Mouse (Mus musculus) monocyte, adult 2 months (primary cell): Measurements from ENCODE around the gene Sgo2a.
"Not testable (repeated sequence)": the region's sequence is repeated elsewhere in the genome, so short reads cannot be mapped to it uniquely, and the experiment has no call there.

ENCODE experiments used
- DNase-seq, 2 experiments: peaks; one replicate each; pipeline ENCODE4 v3.0.0; 2022; ENCODE audit warnings: low spot score in 2 of 2, low read depth in 1 of 2

Gene Sgo2a

DNA sequence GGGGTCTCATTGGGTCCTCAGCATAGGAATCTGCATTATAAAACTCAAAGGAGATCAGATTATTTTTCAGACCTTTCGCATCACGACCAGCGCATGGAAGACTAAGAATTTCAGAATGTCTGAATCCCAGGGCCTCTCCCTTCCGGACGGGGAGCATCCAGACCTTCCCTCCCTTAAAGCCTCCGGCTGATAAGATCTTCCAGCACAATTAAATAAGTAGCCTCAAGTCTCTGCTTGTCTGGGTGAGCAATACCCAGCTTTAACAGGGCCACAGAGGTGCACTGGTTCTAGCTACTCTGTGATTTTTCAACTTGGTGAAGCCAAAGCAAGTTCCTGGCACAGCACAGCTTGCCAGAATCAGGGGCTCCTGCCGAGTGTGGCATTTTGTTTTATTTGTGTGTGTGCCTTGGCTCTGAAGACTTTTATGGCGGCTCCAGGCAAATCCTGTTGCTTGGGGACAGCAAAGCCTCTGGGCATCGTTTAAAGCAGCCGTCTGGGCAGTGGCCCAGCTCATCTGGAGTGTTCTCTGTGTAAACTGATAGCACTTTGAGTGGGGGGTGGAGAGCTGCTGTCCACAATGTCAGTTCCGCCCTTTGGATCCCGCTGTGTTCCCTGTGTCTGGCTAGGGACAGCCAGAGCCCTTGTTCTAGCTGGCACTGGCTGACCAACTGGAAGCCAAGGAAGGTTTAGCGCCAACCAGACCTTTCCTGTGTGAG is 34.5 kb downstream of the Sgo2a start:
- DNase-seq: no peak

DNA sequence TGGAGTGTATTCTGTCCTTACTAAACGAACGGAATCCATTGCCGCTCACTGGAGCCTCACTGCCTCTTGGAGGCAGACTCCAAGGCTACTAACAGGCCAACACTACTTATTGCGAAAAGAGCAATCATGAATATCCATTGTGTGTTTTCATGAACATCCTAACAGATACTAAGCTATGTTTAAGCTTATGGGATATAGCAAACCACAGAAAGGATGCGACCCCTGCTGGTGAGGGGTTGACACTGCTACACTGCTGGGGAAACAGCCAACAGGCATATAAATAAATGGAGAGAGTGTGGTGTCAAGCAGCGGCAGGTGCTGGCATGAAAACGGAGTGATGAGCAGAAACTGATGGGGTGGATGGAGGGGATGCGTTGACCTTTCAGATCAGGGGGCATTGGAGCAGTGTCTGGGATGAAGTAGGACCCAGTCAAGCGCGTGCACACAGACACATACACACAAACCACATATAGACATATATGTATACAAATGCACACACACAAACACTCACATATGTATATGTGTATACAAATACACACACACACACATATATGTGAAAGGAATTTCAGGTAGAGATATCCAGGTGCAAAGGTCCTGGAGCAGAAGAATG is 35.5 kb downstream of the Sgo2a start:
- DNase-seq: peak in 1 of 2 experiments; percentile 23

DNA sequence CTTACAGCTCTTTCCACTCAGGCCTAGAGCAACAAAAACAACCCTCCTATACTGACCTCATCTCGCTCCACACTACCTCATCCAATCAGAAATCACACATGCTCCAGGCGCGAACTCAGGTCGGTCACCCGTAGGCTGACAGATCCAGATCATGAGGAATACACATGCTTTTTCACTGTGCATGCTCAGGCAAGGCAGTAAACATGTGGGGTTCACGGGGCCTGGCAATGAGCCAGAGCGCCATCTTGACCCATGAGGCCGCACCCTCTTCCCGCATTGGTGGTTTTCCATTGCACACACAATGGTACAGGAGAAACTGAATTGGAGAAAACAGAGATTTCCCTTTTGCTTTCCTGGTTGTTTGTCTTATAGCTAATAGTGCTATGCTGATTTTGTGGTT is 41.5 kb downstream of the Sgo2a start:
- DNase-seq: not testable (repeated sequence)

DNA sequence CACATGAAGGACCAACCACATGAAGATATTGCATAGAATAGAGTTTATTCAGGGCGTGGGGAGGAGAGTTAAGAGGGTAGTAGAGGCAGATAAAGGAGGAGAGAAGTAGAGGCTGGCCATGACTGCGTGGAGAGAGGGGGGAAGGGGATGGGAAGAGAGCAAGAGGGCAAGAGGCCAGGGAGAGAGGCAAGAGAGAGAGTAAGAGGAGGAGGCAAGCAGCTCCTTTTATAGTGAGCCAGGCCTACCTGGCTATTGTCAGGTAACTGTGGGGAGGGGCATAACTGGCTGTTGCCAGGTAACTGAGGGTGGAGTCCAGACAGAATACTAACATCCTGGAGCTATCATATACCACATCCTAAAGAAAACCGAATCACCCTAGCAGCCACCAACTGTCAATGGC is 49.3 kb downstream of the Sgo2a start:
- no peak for DNase-seq

DNA sequence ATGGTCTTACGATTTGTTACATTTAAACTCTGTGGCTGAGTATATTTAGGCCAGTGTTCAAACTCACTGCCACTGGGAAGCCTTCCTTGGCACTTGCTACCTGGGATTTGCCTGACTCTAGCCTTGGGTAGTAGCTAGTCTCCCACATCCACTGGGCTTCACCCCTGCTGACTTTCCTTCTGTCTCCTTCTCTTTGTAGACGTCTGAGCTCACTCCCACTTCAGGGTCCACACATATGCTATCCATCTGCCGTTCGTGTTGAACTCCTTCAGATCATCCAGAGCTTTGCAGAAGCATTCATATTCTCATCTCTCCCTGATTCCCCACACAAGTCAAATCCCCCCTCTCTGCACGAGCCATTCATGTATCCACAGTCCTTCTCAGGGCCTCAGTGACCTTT is 49.8 kb downstream of the Sgo2a start:
- no peak for DNase-seq

DNA sequence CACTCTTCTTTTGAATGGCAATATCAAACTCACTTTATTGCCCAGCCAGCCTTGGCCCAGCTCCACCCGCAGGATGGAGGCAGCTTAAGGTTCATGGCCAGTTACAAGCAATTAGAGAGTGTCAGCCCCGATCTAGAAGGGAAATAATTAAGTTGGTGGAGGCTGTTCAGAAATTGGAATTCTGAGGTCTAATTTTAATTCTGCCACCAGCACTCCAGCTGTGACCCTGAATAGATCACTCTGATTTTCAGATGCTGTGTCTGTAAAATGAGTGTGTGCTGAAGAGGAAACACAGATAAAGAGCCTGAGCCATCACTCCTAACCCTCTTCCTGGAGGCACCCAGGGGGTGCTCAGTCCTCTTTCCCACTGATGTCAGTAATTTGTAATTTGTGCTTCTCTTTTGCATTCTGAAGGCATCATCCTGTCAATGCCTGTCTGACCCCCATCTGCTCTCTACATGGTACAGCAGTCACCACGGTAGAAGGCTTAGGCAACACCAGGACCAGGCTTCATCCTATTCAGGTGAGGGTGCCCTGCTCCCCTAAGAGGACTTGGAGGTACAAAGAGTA is 51.0 kb downstream of the Sgo2a start:
- DNase-seq: no peak

DNA sequence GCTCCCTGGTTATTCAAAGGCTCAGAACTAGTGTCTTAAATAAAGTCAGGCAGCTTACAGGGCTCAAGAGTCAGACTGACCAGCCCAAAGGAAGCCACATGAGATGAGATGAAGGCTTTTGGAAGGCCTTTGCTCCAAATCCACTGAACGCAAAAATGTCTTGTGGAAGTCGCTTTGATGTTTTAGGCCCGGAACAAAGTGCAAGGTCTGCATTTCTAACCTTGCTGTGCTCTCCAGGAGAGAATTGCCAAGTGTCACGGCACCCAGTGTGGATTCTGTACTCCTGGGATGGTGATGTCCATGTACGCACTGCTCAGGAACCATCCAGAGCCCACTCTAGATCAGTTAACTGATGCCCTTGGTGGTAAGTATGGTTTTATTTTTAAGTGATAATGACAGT is 53.4 kb downstream of the Sgo2a start:
- no peak for DNase-seq

DNA sequence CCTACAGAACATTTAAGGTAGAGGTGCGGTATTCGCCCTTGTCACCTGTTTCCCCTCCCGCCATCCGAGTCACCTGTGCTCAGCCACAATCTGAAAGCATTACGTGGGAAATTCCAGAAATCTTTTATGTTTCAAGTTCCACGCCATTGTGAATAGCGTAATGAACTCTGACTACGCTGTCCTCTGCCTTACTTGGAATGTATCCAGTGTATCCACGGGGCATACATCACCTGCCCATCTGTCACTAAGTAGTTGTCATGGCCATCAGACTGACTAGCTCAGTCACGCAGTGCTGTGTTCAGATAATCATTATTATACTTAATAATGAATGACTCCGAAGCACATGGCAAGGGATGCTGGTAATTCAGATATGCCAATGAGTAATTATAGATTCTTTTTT is 59.8 kb downstream of the Sgo2a start:
- DNase-seq: no peak

DNA sequence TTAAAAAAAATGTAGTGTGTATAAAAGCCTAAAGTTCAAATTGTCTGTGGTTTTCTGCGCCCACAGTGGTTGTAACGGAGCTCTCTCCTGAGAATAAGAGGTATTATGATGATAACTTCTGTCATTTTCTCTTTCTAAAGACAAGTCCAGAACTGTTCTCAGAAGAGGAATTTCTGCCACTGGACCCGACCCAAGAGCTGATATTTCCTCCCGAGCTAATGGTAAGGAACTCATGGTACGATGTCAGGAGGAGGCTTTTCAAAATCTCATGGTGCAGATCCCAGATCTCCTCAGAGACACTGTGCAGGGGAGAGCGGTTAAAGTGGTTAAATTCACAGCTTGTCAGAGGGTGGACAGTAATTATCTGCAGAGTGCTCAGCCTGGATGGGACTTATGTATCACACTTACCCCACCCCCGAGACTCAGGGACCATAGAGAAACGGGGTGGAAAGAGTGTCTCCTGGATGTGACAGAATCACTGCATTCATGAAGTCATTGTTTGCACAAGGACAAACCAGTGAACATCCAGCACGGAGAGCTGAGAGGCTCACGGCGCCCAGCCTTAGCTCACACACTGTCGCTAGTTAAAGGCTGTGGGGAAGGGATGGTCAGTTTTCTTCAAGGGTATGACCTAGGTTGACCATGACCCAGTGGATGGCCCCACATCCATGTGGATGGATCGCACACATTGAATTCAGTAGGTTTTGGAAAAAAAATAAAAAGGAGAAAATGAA is 60.5 kb downstream of the Sgo2a start:
- no peak for DNase-seq

DNA sequence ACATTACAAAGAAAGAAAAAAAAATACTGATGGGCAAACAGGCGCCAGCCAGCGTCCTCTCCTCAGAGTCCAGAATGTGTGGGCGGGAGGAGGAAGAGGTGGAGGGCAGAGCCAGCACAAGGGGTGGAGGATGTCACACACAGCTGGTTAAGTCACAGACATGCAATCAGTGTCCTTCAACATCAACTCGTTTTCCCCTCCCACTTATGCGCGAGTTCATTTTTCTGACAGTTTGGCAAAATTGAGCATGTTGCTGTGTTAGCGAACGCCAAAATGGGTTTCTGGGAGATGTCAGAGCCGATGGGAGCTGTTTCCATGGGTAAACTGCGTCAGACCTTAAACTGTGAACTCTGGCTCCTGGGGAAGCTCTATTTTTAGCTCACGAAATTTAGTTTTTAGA is 61.2 kb downstream of the Sgo2a start:
- no peak for DNase-seq

DNA sequence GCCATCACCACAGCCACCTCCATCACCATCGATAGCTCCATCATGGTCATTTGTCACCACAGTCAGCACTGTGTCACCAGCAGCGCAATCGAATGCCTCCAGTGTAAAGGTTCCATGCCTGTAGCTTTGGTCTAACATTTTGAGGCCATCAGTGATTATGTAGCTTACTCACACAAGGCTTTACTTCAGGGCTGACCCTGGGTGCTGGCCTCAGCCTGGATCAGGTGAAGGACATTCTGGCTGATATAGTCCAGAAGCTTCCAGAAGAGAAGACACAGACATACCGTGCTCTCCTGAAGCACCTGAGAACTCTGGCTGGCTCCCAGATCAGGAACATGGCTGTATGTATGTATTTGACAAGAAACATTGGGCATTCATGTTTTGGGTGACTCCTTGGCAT is 63.1 kb downstream of the Sgo2a start:
- DNase-seq: no peak

DNA sequence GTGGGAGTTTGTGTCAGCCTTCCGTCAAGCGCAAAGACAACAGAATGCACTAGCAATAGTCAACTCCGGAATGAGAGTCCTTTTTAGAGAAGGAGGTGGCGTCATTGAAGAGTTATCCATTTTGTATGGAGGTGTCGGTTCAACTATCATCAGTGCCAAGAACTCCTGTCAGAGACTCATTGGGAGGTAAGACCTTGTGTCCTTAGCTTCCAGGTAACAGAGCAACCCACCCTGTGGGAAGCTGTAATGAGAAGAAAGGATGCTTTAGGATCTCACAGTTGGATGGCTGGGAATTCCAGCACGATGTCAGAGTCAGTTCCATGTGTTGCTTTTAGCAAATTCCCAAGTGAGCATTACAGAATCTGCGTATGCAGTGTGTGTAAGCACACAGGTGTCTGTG is 66.4 kb downstream of the Sgo2a start:
- no peak for DNase-seq

DNA sequence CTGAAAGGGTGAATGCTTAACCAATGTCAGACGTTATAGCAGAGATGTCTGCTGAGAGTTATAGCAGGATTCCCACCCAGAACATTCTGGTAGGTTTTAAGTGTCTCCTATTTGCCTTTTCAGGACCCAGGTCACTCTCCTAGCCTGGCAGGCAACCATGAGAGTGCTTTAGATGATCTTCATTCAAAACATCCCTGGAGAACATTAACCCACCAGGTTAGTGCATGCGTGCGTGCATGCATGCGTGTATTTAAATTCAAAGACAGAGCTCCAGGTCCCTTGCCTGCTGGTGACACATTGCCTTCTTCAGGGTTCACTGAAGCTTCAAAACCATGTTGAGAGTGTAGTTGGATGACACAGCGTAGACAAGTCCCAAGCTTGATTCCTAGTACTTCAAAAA is 69.4 kb downstream of the Sgo2a start:
- no peak for DNase-seq

DNA sequence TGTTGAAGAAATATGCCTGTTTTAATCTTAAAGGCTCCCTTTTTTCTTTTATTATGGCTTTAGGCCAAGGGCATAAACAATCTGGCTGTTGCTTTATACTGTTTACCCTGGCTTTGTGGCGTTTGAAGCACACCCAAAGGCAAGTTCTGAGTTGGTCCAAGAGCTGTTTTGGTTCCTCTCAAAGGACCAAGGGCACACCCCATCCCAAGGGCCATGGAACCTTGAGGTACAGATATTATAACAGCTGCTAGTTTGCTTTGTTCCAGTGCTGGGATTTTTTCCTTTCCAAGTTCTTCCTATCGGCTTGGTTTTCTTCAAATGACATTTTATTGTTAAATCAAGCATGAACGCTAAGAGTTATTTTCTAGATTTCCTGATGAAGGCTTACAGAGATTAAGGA is 69.8 kb downstream of the Sgo2a start:
- DNase-seq: no peak

DNA sequence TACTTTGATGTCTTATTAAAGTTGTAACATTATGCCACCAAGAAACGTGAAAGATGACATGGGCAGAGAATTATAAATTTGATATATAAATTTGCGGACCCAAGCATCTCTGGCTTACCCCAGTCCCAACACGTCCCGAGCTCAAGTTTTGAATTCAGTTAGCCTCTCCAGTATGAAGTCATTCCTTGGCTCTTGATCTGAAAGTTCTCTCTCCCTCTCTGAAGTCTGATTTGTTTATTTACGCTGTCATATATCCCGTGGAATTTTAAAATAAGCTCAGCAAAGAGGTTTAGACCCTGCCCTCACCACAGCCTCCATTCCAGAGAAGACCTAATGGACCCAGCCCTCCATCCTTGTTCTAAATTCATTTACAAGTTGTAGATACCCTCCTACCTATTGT is 73.4 kb downstream of the Sgo2a start:
- no peak for DNase-seq

DNA sequence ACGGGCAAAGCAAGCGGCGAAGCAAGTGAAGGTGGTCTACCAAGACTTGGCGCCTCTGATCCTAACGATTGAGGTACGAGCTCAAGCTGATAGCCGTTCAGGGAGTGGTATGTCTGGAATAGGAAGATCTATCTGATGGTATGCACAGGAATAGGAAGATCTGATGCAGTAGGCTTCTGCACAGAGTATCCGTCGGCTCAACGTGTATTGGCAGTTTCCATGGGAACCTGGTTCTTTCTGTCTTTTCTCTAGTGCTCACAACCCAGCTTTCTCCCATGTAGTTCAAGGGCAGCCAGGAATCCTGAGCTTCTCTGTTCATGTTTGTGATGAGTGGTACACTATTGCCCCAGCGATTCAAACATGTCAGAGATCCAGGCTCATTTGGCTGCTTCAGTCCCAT is 74.3 kb downstream of the Sgo2a start:
- no peak for DNase-seq

DNA sequence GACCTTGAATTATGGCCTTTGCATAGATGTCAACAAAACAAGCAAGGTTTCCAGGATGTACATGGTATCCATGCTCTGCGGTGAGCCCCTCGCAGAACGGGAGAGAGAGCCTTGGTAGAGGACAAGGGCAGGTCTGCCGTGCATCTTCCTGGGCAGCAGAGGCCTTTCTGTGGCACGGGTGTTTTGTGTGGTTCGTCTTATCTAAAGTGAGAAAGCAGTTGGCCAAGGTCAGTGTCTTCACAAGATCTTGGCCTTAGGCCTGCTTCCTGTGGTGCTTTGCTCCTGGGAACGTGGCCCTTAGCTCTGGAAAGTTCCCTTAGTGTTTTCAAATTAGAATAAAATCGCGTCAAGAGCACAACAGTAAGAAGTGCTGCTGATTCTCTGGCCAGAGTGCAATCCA is 75.2 kb downstream of the Sgo2a start:
- DNase-seq: no peak

DNA sequence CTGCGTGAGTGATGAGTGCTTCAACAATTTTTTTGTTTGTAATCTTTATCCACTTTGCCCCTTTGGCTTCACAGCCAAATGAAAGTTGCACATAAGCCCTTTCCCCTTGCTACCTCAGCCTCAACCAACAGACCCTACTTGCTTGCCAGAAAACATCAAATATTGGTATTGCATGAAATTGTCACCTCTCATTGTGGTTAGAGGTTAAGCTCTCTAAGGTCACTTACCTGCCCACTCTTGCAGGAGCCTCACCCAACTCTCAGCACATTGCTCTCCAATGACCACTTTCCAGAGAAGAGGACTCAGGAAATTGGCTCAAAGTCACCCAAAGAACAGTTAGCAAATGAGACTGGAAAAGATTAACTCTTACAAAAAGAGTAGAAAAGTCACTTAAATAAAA is 75.7 kb downstream of the Sgo2a start:
- no peak for DNase-seq

DNA sequence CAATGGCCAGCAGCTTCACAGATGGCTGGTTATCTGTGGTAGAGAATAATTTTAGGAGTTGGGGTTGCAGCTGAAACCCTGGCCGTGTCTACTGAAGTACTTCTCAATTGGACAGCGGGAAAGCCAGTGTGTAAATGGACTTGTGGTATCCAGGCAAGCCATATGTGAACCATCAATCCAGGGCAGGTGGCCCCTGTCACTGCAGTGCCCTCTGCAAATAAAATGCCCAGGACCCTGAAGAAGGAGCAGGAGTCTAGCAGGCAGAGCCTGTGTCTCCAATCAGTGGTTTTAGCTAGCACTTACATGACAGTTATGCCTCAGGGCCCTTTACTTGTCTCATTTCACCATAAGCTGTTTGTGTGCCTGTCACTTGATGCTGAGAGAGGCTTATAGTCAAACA is 76.6 kb downstream of the Sgo2a start:
- no peak for DNase-seq

DNA sequence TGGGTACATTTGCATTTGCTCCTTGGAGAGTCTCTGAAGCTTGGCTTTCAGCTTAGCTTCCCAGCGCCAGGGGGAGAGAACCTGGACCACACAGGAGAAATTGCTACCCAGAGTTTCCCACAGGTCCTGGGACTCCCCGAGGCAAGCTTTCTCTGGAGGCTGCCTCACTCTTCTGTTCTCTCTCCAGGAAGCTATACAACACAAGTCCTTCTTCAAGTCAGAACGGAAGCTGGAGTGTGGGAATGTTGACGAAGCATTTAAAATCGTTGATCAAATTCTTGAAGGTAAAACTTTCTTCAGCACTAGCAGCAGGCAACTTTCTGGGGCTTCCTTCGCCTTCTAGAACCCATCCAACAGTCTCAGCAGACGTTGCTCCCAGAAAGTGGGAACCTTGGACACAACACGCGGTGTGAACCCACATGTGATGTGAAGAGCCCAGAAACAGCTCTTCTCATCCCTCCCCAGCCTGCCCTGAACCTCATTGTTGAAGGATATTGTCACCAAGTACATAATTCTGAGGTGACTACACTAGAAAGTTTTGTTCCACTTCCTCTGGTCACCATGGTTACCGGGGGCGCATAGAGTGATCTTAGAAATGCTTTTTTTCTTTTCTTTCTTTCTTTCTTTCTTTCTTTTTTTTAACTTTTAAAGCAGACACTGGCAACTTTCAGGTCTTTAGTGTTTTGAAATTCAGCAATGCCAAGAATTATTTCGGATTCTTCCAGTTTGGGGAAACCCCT is 77.4 kb downstream of the Sgo2a start:
- DNase-seq: no peak

DNA sequence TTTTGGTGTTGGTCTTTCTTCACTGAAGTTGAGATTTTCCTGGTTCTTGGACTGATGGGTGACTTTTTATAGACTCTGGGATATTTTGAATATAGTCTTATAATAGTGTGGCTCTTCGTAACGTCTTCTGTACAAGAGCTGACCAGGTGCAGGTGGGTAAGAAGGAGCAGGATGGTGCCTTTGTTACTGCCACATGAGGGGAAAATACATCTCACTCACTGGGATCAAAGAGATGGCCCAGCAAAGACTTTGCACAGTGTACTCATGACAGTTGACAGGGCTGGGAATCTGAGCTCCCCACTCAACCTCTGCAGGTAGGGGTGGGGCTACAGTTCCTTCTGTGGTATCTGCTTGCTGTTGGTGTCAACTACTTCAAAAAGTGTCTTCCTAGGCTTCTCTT is 78.5 kb downstream of the Sgo2a start:
- DNase-seq: no peak
